Mouse (Mus musculus): ENCODE data around the gene Gm10964. TPM values are rescaled to one million over a fixed set of nuclear protein-coding genes. Genes with fewer than 3 reads are reported as not detected.

Gene Gm10964
- not detected in 2 replicates for polyA plus RNA-seq (2015; fragmentation: Nextera tagmentation; extraction: Ambion mirVana)

DNA sequence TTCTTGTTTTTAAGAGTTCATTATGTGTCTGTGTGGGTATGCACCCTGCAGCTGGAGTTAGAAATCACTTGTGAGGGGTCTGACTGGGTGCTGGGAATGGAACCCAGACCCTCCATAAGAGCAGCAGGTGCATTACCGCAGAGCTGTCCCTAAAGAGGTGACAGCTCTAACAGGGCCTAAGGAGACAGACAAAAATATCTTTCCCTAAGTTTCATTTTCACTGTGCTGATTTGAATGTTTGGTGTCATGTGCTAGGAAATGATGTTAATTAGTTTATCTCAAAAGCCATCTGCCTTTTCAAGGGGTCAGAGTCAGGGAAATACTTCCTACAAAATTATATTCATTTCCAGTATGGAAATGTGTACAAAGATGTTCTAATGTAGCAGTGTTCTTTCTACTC is at the start of gene Gm10964:
Gm10964 (plus strand) TSS at position 38 of the 400 bp plus-strand sequence.
- Histone ChIP-seq H3K36me3 (peaks cover 52% of the 10 kb centered on the region), H3K9ac (no peak within 1 kb of the TSS), H3K4me3 (replicated peaks) (peak within 1 kb of the TSS; percentile 47), H3K9me3 (replicated peaks) (no peaks in the 10 kb centered on the region), H3K4me1 (replicated peaks) (peaks cover 32% of the 10 kb centered on the region), H3K27ac (peak within 1 kb of the TSS; percentile 68), H3K27me3 (no peaks in the 10 kb centered on the region), H3K4me2 (peak within 1 kb of the TSS; percentile 69)
- ATAC-seq (ENCODE audit: low read depth), result no peak
- no peak for DNase-seq
- WGBS (ENCODE audit: insufficient replicate concordance), result 90% methylated on average over 1 of the region's 1 CpGs

GRCm38 (mm10) chr3:103690506-103690905 is 48.7 kb upstream of the Gm10964 start:
- ATAC-seq (ENCODE audit: low read depth) (no peak), DNase-seq (no peak)
- H3K36me3 ChIP-seq, result no peaks in the 10 kb centered on the region
- 52% methylated on average over 3 of the region's 3 CpGs for WGBS (ENCODE audit: insufficient replicate concordance)
- H3K9ac ChIP-seq, result no peak overlapping the region
- no peaks in the 10 kb centered on the region for H3K9me3 ChIP-seq (replicated peaks)
- H3K4me1 ChIP-seq (replicated peaks), result no peaks in the 10 kb centered on the region
- no peak overlapping the region for H3K4me3 ChIP-seq (replicated peaks)
- no peak overlapping the region for H3K27ac ChIP-seq
- H3K4me2 ChIP-seq, result no peak overlapping the region
- H3K27me3 ChIP-seq, result no peaks in the 10 kb centered on the region

GRCm38 (mm10) chr3:103695556-103695955 is 43.6 kb upstream of the Gm10964 start:
- Histone ChIP-seq H3K4me3 (replicated peaks) (no peak overlapping the region), H3K4me1 (replicated peaks) (no peaks in the 10 kb centered on the region), H3K27ac (no peak overlapping the region), H3K27me3 (no peaks in the 10 kb centered on the region), H3K9ac (no peak overlapping the region), H3K9me3 (replicated peaks) (no peaks in the 10 kb centered on the region), H3K36me3 (no peaks in the 10 kb centered on the region), H3K4me2 (no peak overlapping the region)
- 50% methylated on average over 3 of the region's 3 CpGs for WGBS (ENCODE audit: insufficient replicate concordance)
- DNase-seq (no peak), ATAC-seq (ENCODE audit: low read depth) (no peak)

DNA sequence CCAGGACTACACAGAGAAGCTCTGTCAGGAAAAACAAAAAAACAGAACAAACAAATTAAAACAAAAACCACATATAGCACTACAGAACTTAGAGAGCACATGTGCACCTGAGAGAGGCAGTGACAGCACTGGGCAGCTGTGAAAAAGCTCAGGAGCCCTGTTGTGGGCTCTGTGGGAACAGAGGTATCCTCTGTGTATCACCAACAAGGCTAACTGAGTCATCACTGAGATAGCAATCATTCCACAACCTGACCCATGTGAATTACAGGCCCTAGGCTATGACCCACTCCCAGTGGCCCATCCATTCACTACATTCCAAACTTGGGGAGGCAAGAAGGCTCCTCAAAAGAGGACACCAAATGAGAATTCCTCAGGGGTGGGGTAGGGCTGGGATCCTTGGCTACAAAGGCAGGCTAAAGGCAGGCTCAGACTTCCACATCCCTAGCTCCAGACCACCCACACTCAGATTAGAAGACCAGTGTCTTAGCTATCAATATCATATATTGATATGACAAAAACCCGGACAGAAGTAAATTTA is 42.7 kb upstream of the Gm10964 start:
- no peak for ATAC-seq (ENCODE audit: low read depth)
- Histone ChIP-seq H3K27ac (no peak overlapping the region), H3K36me3 (no peaks in the 10 kb centered on the region), H3K4me3 (replicated peaks) (no peak overlapping the region), H3K4me1 (replicated peaks) (no peaks in the 10 kb centered on the region), H3K9me3 (replicated peaks) (no peaks in the 10 kb centered on the region), H3K4me2 (no peak overlapping the region), H3K27me3 (no peaks in the 10 kb centered on the region), H3K9ac (no peak overlapping the region)
- DNase-seq, result no peak
- WGBS (ENCODE audit: insufficient replicate concordance), result 65% methylated on average over 1 of the region's 1 CpGs

DNA sequence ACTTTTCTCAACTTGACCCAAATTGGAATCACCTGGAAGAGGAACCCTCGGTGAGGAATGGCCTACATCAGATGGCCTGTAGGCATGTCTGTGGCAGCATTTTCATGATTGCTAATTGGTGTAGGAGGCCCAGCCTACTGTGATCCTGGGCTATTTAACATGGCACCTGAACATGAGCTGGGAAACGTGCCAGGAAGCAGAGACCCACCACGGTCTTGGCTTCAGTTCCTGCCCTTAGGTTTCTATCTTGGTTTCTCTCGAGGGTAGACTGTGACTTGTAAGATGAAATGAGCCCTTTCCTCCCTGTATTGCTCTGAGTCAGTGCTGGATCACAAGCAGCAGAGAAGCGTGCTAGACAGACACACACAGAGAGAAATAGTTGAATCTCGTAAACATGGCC is 34.5 kb upstream of the Gm10964 start:
- ATAC-seq (ENCODE audit: low read depth), result no peak
- H3K27me3 ChIP-seq, result no peaks in the 10 kb centered on the region

GRCm38 (mm10) chr3:103705426-103705825 is 33.7 kb upstream of the Gm10964 start:
- Histone ChIP-seq H3K9me3 (replicated peaks) (no peaks in the 10 kb centered on the region), H3K4me3 (replicated peaks) (no peak overlapping the region), H3K9ac (no peak overlapping the region), H3K4me2 (no peak overlapping the region), H3K36me3 (no peaks in the 10 kb centered on the region), H3K27me3 (no peaks in the 10 kb centered on the region), H3K4me1 (replicated peaks) (no peaks in the 10 kb centered on the region), H3K27ac (no peak overlapping the region)
- ATAC-seq (ENCODE audit: low read depth) (no peak), DNase-seq (no peak)
- WGBS (ENCODE audit: insufficient replicate concordance), result 76% methylated on average over 12 of the region's 12 CpGs

More for the DNA sequence above, 34.5 kb upstream of the Gm10964 start:
- Histone ChIP-seq H3K4me1 (replicated peaks) (no peaks in the 10 kb centered on the region), H3K9ac (no peak overlapping the region), H3K27ac (no peak overlapping the region), H3K4me3 (replicated peaks) (no peak overlapping the region), H3K4me2 (no peak overlapping the region), H3K9me3 (replicated peaks) (no peaks in the 10 kb centered on the region), H3K36me3 (no peaks in the 10 kb centered on the region)
- 62% methylated on average over 6 of the region's 6 CpGs for WGBS (ENCODE audit: insufficient replicate concordance)
- DNase-seq, result no peak

GRCm38 (mm10) chr3:103709470-103710040 is 29.6 kb upstream of the Gm10964 start:
- H3K4me1 ChIP-seq (replicated peaks), result no peaks in the 10 kb centered on the region
- H3K9me3 ChIP-seq (replicated peaks), result no peaks in the 10 kb centered on the region

DNA sequence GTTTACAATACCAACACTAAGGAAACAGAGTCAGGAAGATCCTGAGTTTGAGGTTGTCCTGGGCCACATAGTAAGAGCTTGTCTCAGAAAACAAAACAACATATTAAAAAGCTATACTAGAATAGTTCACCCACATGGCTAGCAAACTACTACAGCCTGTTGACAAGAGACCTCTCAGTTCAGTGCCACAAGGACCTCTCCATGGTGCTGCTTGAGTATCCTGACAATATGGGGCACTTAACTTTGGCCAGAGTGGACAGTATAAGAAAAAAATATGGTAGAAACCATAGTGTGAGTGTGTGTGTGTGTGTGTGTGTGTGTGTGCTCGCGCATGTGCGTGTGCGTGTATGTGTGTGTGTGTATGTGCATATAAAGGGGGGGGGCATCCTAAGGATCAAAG is 27.0 kb upstream of the Gm10964 start:
- Histone ChIP-seq H3K27ac (no peak overlapping the region), H3K27me3 (no peaks in the 10 kb centered on the region), H3K9me3 (replicated peaks) (no peaks in the 10 kb centered on the region), H3K4me3 (replicated peaks) (no peak overlapping the region), H3K36me3 (no peaks in the 10 kb centered on the region), H3K9ac (no peak overlapping the region), H3K4me1 (replicated peaks) (no peaks in the 10 kb centered on the region), H3K4me2 (no peak overlapping the region)
- DNase-seq (no peak), ATAC-seq (ENCODE audit: low read depth) (no peak)
- WGBS (ENCODE audit: insufficient replicate concordance), result 78% methylated on average over 4 of the region's 4 CpGs

More at GRCm38 (mm10) chr3:103709470-103710040, 29.6 kb upstream of the Gm10964 start:
- no peak overlapping the region for H3K27ac ChIP-seq
- H3K36me3 ChIP-seq, result no peaks in the 10 kb centered on the region
- no peak overlapping the region for H3K4me2 ChIP-seq
- WGBS (ENCODE audit: insufficient replicate concordance), result 69% methylated on average over 5 of the region's 5 CpGs
- H3K27me3 ChIP-seq, result no peaks in the 10 kb centered on the region
- DNase-seq, result no peak
- no peak overlapping the region for H3K4me3 ChIP-seq (replicated peaks)
- no peak overlapping the region for H3K9ac ChIP-seq
- ATAC-seq (ENCODE audit: low read depth), result no peak

DNA sequence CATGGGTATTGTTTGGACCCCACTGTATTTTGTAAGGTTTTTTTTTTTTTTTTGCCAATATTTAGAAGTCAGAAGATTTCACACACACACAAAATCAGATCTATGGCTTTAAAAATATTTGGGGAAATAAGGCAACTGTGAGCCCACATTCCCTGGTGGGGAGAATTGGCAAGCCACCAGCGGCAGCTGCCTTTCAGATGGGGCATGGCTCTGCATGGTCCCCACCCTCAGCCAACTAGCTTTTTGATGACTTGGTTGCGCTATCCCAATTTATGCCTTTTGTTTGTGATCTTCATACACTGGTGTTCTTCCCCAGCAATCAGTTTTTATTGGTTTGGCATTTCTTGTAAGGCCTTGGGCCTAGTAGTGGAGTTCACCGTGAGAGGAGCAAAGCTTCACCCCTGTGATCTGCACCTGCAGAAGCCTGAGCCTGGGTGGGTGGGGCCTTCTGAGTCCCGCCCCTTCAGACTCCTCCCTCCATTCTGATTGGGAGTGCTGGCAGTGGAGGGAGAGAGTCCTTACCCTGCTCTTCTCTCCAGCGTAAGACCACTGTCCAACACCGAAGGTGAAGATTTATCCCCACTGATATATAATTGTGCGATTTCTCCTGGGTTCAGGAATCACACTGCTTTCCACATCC is 24.8 kb upstream of the Gm10964 start:
- H3K9ac ChIP-seq, result no peak overlapping the region
- H3K27ac ChIP-seq, result no peak overlapping the region
- no peak overlapping the region for H3K4me3 ChIP-seq (replicated peaks)
- H3K4me2 ChIP-seq, result no peak overlapping the region
- no peaks in the 10 kb centered on the region for H3K4me1 ChIP-seq (replicated peaks)
- no peak for ATAC-seq (ENCODE audit: low read depth)
- DNase-seq, result no peak
- no peaks in the 10 kb centered on the region for H3K27me3 ChIP-seq
- WGBS (ENCODE audit: insufficient replicate concordance), result 61% methylated on average over 7 of the region's 7 CpGs
- H3K9me3 ChIP-seq (replicated peaks), result no peaks in the 10 kb centered on the region
- no peaks in the 10 kb centered on the region for H3K36me3 ChIP-seq

DNA sequence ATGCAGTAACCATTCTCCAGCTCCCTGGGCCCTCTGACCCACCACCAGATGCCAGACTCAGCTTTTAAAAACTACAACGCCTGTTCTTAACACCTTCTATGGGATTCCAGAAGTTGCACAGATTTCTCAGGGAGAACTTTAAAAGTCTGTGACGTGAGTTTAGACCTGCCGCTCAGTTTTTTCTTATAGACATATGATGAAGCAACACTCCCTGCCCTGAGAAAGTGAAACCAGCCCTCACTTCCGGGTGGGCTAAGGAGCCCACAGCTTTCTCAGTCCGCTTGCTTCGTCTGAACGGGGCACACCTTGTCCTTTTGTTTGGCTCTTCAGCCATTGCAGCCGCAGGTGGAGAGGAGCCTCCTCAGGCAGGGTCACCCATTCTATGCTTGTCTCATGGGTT is 24.2 kb upstream of the Gm10964 start:
- WGBS (ENCODE audit: insufficient replicate concordance), result 66% methylated on average over 8 of the region's 8 CpGs
- ATAC-seq (ENCODE audit: low read depth), result no peak
- Histone ChIP-seq H3K4me2 (no peak overlapping the region), H3K9me3 (replicated peaks) (no peaks in the 10 kb centered on the region), H3K4me1 (replicated peaks) (no peaks in the 10 kb centered on the region), H3K27me3 (no peaks in the 10 kb centered on the region), H3K4me3 (replicated peaks) (no peak overlapping the region), H3K36me3 (no peaks in the 10 kb centered on the region), H3K9ac (no peak overlapping the region), H3K27ac (no peak overlapping the region)
- no peak for DNase-seq

DNA sequence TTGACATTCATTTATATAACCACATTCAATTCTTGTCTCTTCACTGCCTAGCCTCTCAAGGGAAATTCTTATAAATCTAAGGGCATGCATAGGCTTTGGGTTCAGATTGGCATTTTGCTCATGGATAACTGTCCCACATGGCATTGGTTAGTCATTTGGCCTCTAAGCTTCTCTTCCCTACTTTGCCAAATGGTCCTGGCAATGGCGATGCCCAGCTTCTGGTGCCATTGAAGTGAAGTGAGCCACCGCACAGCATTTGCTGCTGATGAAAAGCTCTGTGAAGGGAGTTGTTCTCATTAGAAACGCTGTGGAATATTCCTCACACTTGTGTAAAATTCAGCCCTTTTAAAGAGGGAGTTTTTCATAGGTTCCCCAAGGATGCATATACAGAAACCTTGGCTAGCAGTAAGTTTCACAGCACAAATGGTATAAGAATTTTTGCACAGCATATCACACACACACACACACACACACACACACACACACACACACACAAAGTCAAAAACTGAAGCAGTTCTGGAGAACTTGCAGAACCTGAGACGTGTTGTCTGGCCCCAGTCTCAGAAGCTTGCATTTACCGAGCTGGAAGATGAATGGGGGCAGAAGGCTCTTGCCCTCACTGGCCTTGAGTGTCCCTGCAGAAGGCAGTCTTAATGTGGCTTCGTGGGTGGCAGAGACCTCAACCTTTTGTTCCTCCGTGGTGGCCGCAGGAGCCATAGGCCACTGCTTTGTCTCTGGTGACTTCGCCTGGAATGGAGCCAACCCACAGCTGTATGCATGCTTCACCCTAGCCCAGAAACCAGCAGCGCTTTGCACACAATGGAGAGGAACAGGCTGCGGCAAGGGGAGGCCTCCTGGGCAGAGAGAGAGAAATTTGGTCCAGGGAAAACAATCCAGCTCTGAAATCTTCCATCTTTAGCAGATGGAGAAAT is 23.1 kb upstream of the Gm10964 start:
- H3K27me3 ChIP-seq, result no peaks in the 10 kb centered on the region
- no peaks in the 10 kb centered on the region for H3K9me3 ChIP-seq (replicated peaks)
- DNase-seq (no peak), ATAC-seq (ENCODE audit: low read depth) (no peak)
- no peak overlapping the region for H3K4me3 ChIP-seq (replicated peaks)
- H3K4me1 ChIP-seq (replicated peaks), result no peaks in the 10 kb centered on the region
- H3K36me3 ChIP-seq, result no peaks in the 10 kb centered on the region
- no peak overlapping the region for H3K9ac ChIP-seq
- no peak overlapping the region for H3K27ac ChIP-seq
- 51% methylated on average over 11 of the region's 11 CpGs for WGBS (ENCODE audit: insufficient replicate concordance)
- no peak overlapping the region for H3K4me2 ChIP-seq

Measured in liver, embryonic 13.5 days (tissue).